Mouse (Mus musculus) liver, embryonic 15.5 days (tissue): ENCODE measurements around the gene Hoxc10. TPM values are rescaled to one million over a fixed set of nuclear protein-coding genes. Genes with fewer than 3 reads are reported as not detected.

Source experiments
- ATAC-seq: fragments of 200-750 bp; cut with Nextera tagmentation; 2 replicates; pipeline ENCODE4 v1.8.0; 2017; ENCODE audit warnings: moderate number of reproducible peaks, mild to moderate bottlenecking, moderate library complexity; ENCODE audit not compliant: insufficient read depth
- H3K27ac ChIP-seq: fragments of 300-500 bp; sonication (generic); replicated peaks from 2 replicates; pipeline ENCODE4 v1.5.1; 2015; ENCODE audit warnings: mild to moderate bottlenecking, inconsistent platforms
- H3K27me3 ChIP-seq: fragments of 300-500 bp; sonication (generic); 2 replicates; pipeline ENCODE4 v1.6.1; 2015; ENCODE audit warnings: mild to moderate bottlenecking, inconsistent platforms
- H3K36me3 ChIP-seq: fragments of 300-500 bp; sonication (generic); replicated peaks from 2 replicates; pipeline ENCODE4 v1.6.1; 2015; ENCODE audit warnings: moderate library complexity, mild to moderate bottlenecking, inconsistent platforms
- H3K4me1 ChIP-seq: fragments of 300-500 bp; sonication (generic); replicated peaks from 2 replicates; pipeline ENCODE4 v1.6.1; 2015; ENCODE audit warnings: inconsistent platforms
- H3K4me2 ChIP-seq: fragments of 300-500 bp; sonication (generic); 2 replicates; pipeline ENCODE4 v1.6.1; 2015; ENCODE audit warnings: moderate library complexity, mild to moderate bottlenecking, inconsistent platforms
- H3K4me3 ChIP-seq: fragments of 300-500 bp; sonication (generic); replicated peaks from 2 replicates; pipeline ENCODE4 v1.5.1; 2015; ENCODE audit warnings: mild to moderate bottlenecking, inconsistent platforms
- H3K9ac ChIP-seq: fragments of 300-500 bp; sonication (generic); 2 replicates; pipeline ENCODE4 v1.6.1; 2015; ENCODE audit warnings: moderate library complexity, mild to moderate bottlenecking, inconsistent platforms
- H3K9me3 ChIP-seq: fragments of 300-500 bp; sonication (generic); replicated peaks from 2 replicates; pipeline ENCODE4 v1.6.1; 2016; ENCODE audit warnings: inconsistent platforms
- WGBS: fragments of 180-500 bp; shearing (Covaris S2); methylation state at CpG from one replicate; pipeline ENCODE4 v1.1.7; 2015; ENCODE audit warnings: mixed read lengths; ENCODE audit not compliant: insufficient replicate concordance; 5-methylcytosine and 5-hydroxymethylcytosine counted together
- polyA plus RNA-seq: library from polyadenylated mRNA; unstranded; fragments of >200 nt; fragmentation: Nextera tagmentation; extraction: Ambion mirVana; gene quantifications from 2 replicates; pipeline ENCODE4 v1.2.1, GENCODE M21; 2015

The Hoxc10 gene
- polyA plus RNA-seq, 1 experiment from 2014 or later = not detected

DNA sequence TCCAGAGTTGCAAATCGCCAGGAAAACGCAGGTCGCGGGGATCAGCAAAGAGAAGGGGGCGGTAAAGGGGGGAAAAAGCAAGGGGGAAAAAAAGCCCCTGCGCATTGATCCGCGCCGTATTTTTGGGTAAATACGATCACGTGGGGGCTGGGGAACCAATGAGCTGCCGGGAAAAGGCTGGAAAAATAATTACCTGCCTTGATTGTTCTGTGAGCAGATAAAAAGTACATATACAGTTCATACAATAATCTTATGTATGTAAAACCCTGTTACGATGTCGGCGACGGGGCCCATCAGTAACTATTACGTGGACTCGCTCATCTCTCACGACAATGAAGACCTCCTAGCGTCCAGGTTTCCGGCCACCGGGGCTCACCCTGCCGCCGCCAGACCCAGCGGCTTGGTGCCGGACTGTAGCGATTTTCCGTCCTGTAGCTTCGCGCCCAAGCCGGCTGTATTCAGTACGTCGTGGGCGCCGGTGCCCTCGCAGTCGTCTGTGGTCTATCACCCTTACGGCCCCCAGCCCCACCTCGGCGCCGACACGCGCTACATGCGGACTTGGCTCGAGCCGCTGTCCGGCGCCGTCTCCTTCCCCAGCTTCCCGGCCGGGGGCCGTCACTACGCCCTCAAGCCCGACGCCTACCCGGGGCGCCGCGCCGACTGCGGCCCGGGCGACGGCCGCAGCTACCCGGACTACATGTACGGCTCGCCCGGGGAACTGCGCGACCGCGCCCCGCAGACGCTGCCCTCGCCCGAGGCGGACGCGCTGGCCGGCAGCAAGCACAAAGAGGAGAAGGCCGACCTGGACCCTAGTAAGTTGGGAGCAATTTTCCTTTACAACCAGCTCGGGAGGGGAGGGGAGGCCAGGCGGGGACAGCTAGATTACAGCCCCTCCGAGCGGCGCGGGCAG lies 15.0 kb downstream of the Hoxc10 start:
- no peaks in the 10 kb centered on the region for H3K36me3 ChIP-seq
- no peaks in the 10 kb centered on the region for H3K9me3 ChIP-seq
- WGBS = under 1% methylated on average over 88 of the region's 88 CpGs
- peak overlapping the region; percentile 10; the same call in 1 of the 2 replicates for H3K4me3 ChIP-seq
- no peak overlapping the region for H3K27ac ChIP-seq
- H3K9ac ChIP-seq = no peak overlapping the region
- no peak for ATAC-seq
- H3K4me1 ChIP-seq = peaks cover 6% of the 10 kb centered on the region; the same call in 1 of the 2 replicates
- peak overlapping the region; percentile 38 for H3K4me2 ChIP-seq
- peaks cover 100% of the 10 kb centered on the region for H3K27me3 ChIP-seq

DNA sequence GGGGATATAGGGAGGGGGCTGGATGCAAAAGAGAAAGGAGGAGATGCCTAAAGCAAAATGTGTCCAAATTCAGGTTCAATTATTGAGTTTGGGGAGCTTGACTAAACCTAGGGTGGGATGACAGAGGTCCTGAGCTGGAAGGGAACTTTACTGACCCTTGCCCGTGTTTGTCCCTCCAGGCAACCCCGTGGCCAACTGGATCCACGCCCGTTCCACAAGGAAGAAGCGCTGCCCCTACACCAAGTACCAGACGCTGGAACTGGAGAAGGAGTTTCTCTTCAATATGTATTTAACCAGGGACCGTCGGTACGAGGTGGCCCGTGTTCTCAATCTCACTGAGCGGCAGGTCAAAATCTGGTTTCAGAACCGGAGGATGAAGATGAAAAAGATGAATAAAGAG lies 17.1 kb downstream of the Hoxc10 start:
- 5% methylated on average over 12 of the region's 12 CpGs for WGBS
- H3K36me3 ChIP-seq = no peaks in the 10 kb centered on the region
- H3K4me3 ChIP-seq = no peak overlapping the region
- no peaks in the 10 kb centered on the region for H3K9me3 ChIP-seq
- H3K9ac ChIP-seq = no peak overlapping the region
- peaks cover 100% of the 10 kb centered on the region for H3K27me3 ChIP-seq
- no peak for ATAC-seq
- H3K4me2 ChIP-seq = no peak overlapping the region
- peaks cover 3% of the 10 kb centered on the region; the same call in 1 of the 2 replicates for H3K4me1 ChIP-seq
- H3K27ac ChIP-seq = no peak overlapping the region

DNA sequence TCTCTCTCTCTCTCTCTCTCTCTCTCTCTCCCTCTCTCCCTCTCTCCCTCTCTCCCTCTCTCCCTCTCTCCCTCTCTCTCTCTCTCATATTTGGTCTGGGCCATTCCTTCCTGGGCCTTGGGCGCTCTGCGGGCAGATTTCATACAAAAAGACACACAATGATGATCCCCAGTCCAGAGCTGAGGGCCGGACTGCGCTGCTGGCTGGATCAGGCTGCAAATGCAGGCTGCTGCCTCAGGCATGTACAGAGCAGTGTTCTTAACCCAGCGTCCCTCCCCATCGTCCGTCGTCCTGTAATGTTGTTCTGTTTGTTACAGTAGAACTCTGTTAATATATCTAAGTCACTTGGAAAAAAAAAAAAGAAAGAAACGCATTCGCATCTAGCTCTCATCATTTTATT lies 17.9 kb downstream of the Hoxc10 start:
- no peak overlapping the region for H3K9ac ChIP-seq
- H3K27me3 ChIP-seq = peaks cover 100% of the 10 kb centered on the region
- H3K4me3 ChIP-seq = no peak overlapping the region
- no peaks in the 10 kb centered on the region for H3K36me3 ChIP-seq
- 8% methylated on average over 10 of the region's 10 CpGs for WGBS
- no peak overlapping the region for H3K4me2 ChIP-seq
- H3K9me3 ChIP-seq = no peaks in the 10 kb centered on the region
- ATAC-seq = no peak
- no peak overlapping the region for H3K27ac ChIP-seq
- peaks cover 3% of the 10 kb centered on the region; the same call in 1 of the 2 replicates for H3K4me1 ChIP-seq

DNA sequence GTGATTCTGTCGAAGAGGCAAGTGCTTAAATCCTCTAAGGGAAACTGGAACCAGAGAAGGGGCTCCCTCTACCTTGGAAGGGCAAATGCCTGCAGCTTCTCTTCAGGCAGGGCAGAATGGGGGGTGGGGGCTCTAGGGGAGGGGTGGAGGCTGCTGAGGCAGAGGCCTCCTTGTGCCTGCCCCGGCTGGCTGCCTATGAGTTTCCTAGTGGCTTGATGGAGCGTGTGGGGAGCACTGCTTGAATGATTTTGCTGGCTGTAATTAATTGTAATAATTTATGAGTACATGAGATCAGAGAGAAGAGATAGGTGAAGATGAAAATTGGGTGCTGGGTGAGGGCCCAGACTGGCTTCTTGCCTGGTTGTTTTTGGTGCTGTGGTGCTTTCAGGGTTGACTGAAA lies 18.3 kb downstream of the Hoxc10 start:
- Histone ChIP-seq H3K9me3 (no peaks in the 10 kb centered on the region), H3K27me3 (peaks cover 100% of the 10 kb centered on the region), H3K9ac (no peak overlapping the region), H3K4me1 (peaks cover 3% of the 10 kb centered on the region; the same call in 1 of the 2 replicates), H3K4me2 (no peak overlapping the region), H3K27ac (no peak overlapping the region), H3K4me3 (no peak overlapping the region), H3K36me3 (no peaks in the 10 kb centered on the region)
- WGBS = 15% methylated on average over 3 of the region's 3 CpGs
- ATAC-seq = no peak

DNA sequence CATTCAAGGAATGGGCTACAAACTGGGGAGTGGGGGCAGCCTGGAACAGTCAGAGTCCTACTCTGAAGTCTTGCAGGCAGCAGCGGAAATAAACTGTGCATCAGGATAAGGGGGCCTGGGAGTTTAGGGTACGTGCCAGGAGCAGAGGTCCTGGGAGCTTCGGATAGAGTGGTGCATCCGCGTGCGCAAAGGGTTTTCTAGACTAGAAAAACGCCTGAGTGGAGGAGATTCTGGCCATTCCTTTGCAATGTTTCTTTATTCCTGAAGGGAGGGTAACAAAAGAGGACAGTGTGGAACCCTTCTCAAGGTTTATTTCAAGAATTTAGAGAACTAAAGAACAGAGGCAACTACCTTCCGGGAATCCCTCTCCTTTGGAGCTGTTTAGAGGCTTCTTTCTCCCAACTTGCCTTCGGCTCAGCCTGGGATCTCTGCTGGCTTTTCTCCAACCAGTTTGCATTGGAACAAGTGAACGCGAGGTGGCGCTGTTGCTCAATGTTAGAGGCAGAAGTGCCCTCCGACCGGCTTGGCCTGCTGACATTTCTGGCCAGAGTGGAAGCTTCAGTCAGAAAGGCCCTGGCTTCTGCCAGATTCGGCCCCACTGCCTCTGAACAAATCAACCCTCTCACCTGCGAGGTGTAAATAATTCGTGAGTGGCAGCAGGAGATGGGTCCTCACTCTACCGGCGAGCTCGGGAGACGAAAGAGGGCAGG lies 20.7 kb downstream of the Hoxc10 start:
- Histone ChIP-seq H3K9me3 (no peaks in the 10 kb centered on the region), H3K36me3 (no peaks in the 10 kb centered on the region), H3K27ac (no peak overlapping the region), H3K4me3 (no peak overlapping the region), H3K4me1 (no peaks in the 10 kb centered on the region), H3K27me3 (peaks cover 100% of the 10 kb centered on the region), H3K9ac (no peak overlapping the region), H3K4me2 (no peak overlapping the region)
- no peak for ATAC-seq
- WGBS = 3% methylated on average over 21 of the region's 21 CpGs

DNA sequence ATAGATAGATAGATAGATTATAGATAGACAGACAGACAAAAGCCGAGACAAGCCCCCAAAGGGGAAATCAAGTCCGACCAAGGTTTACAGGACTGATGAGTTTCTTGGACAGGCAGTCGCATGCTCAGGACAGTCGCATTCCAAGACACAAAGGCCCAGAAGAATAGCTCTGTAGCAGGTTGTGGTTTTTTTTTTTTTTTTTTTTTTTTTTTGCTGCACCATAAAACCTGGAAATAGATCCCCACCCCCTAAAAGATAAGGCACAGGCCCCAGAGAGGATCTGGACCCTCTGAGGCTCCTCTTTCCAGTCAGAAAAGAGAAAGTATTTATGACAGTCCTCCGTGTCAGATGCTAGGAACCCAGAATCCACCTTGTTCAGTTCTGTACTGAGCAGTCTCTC lies 21.5 kb downstream of the Hoxc10 start:
- peaks cover 100% of the 10 kb centered on the region for H3K27me3 ChIP-seq
- H3K9me3 ChIP-seq = no peaks in the 10 kb centered on the region
- H3K4me1 ChIP-seq = no peaks in the 10 kb centered on the region
- no peak for ATAC-seq
- no peak overlapping the region for H3K4me3 ChIP-seq
- no peak overlapping the region for H3K4me2 ChIP-seq
- H3K27ac ChIP-seq = no peak overlapping the region
- H3K9ac ChIP-seq = no peak overlapping the region
- H3K36me3 ChIP-seq = no peaks in the 10 kb centered on the region
- WGBS = 26% methylated on average over 5 of the region's 5 CpGs

DNA sequence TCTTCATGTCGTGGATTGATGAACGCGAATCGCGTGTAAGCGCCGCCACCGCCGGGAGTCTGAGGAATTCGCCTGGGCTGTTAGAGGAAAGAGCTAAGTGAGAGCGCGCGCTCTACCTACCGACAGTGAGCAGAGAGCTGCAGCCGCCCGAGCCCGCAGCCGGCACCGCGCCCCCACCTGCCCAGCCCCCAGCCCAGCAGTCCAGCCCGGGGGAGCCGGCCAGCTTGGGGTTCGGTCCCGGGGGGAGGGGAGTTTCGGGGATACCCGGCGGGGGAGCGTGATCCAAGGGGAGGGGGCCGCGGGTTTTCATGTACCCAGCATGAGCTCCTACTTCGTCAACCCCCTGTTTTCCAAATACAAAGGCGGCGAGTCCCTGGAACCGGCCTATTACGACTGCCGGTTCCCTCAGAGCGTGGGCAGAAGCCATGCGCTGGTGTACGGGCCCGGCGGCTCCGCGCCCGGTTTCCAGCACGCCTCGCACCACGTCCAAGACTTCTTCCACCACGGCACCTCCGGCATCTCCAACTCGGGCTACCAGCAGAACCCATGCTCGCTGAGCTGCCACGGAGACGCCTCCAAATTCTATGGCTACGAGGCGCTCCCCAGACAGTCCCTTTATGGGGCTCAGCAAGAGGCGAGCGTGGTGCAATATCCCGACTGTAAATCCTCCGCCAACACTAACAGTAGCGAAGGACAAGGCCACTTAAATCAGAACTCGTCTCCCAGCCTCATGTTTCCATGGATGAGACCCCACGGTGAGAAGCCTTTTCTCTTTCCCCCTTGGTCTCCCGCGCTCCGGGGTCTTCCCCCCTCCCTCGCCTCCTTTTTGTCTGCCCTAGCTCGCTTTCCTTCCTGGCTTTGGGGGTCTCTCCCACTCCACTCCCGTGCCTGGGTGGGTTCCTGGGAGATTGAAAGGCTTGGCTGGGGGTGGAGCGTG lies 24.1 kb downstream of the Hoxc10 start, which contains the start of gene Hoxc8:
Gene Hoxc8, plus strand, starts transcription at position 147 of the 937 bp plus-strand sequence.
- no peaks in the 10 kb centered on the region for H3K4me1 ChIP-seq
- H3K27ac ChIP-seq = no peak within 1 kb of the TSS
- ATAC-seq = no peak
- H3K36me3 ChIP-seq = no peaks in the 10 kb centered on the region
- 2% methylated on average over 69 of the region's 69 CpGs for WGBS
- H3K4me2 ChIP-seq = no peak within 1 kb of the TSS
- H3K4me3 ChIP-seq = no peak within 1 kb of the TSS
- H3K9me3 ChIP-seq = no peaks in the 10 kb centered on the region
- H3K27me3 ChIP-seq = peaks cover 99% of the 10 kb centered on the region
- H3K9ac ChIP-seq = no peak within 1 kb of the TSS; the same call in 1 of the 2 replicates

DNA sequence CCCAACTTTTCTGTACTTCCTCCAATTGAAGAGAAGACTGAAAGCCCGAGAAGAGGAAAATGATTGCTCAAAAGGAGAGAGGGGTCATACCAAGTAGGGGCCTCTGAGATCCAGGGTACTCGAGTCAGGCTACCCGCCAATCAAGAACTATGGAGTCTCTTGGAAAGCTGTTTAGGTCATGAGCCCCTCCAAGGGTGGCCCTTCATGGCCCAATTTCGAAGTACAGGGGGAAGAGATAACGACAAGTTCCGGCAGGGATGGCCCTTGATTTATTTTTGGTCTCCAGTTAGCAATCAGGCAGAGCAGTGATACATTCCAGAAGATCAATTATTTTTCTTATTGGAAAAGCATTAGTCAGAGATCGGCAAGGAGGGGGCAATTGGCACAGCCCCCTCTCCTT lies 25.2 kb downstream of the Hoxc10 start:
- Histone ChIP-seq H3K27ac (no peak overlapping the region), H3K4me3 (no peak overlapping the region), H3K4me1 (no peaks in the 10 kb centered on the region), H3K36me3 (no peaks in the 10 kb centered on the region), H3K27me3 (peaks cover 99% of the 10 kb centered on the region), H3K9me3 (no peaks in the 10 kb centered on the region), H3K9ac (no peak overlapping the region), H3K4me2 (no peak overlapping the region)
- 4% methylated on average over 7 of the region's 7 CpGs for WGBS
- ATAC-seq = no peak

DNA sequence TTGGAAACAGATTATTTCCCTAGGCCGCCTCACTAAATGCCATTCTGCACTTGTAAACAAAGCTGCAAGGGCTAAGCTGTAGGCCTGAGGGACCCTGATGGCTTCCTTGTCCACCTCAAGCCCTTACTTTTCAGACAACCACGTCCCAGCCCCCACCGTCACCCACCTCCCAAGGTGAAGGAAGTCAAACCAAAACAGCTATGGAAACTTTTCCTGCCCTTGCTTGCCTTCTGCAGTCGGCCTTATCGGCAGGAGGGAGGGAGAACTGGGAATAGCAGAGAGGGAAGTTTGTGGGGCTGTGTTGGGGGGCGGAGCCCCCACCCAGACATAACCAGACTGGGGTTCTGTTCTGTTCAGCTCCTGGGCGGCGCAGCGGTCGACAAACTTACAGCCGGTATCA lies 25.6 kb downstream of the Hoxc10 start:
- 1% methylated on average over 11 of the region's 11 CpGs for WGBS
- Histone ChIP-seq H3K4me2 (no peak overlapping the region), H3K27me3 (peaks cover 99% of the 10 kb centered on the region), H3K9me3 (no peaks in the 10 kb centered on the region), H3K9ac (no peak overlapping the region), H3K4me1 (no peaks in the 10 kb centered on the region), H3K4me3 (no peak overlapping the region), H3K36me3 (no peaks in the 10 kb centered on the region), H3K27ac (no peak overlapping the region)
- no peak for ATAC-seq

DNA sequence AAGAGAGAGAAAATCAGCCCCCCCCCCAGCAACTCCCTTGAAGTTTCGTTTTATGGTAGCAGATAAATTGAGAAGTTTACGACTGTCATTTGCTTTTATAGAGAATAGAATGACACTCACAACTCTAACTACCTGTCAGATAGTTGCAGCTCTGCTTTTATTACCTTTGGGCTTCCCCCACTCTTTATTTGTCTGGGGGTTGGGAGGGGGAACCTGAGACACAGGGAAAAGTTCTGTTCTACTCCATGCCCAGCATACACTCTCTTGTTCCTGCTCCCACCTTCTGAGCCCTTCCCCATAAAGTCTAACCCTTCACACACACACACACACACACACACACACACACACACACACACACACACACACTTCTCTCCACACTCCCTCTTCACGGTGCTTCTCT lies 26.3 kb downstream of the Hoxc10 start:
- no peaks in the 10 kb centered on the region for H3K36me3 ChIP-seq
- H3K27ac ChIP-seq = no peak overlapping the region
- H3K4me2 ChIP-seq = no peak overlapping the region
- WGBS = 7% methylated on average over 3 of the region's 3 CpGs
- no peak for ATAC-seq
- H3K9ac ChIP-seq = no peak overlapping the region
- no peaks in the 10 kb centered on the region for H3K9me3 ChIP-seq
- H3K27me3 ChIP-seq = peaks cover 99% of the 10 kb centered on the region
- H3K4me3 ChIP-seq = no peak overlapping the region
- H3K4me1 ChIP-seq = no peaks in the 10 kb centered on the region
